Mouse (Mus musculus): ENCODE results near the gene Med28.

DNA sequence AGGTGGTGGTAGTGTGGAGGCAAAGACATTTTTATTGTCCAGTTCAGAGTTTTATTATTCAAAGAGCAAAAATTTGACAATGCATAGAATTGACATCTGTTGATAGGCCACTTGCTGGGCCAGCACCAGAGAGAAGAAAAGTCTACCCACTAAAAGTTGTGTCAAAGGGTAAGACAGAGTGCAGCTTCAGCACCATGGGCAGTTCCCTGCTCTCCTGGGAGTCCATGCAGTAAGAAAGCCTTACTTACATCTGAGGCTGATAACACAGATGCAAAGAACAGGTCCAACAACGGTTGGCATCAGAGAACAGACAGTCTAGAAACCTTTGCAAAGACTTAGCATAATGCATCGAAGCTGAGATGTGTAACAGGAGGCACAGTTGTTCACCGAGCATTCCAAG, 9.7 kb downstream of the Med28 start:
- no peak for TF ChIP-seq CTCF (IDR thresholded peaks at IDR 0.05; ENCODE audit: control insufficient read depth, insufficient read depth, low read length)
- TF ChIP-seq POLR2A (IDR thresholded peaks at IDR 0.05; ENCODE audit: borderline replicate concordance, control insufficient read depth, low read depth, low read length): no peak
